Mouse (Mus musculus) liver, adult 2 months (tissue): ENCODE data around the gene Gja4. TPM values are rescaled to one million over a fixed set of nuclear protein-coding genes. Genes with fewer than 3 reads are reported as not detected.

Source experiments
- DNase-seq: peaks from one replicate; pipeline ENCODE4 v3.0.0-alpha.2; 2011; ENCODE audit warnings: low read depth, low spot score; ENCODE audit errors: extremely low read depth
- H3K27ac ChIP-seq: fragments of 200-500 bp; replicated peaks from 2 replicates; pipeline ENCODE4 v1.5.1; 2012; ENCODE audit warnings: low read depth, mild to moderate bottlenecking, control low read depth, inconsistent platforms, low read length; ENCODE audit not compliant: insufficient read depth
- H3K27me3 ChIP-seq: fragments of 200-500 bp; 2 replicates; pipeline ENCODE4 v1.6.1; 2012; ENCODE audit warnings: mild to moderate bottlenecking, moderate library complexity, low read length, inconsistent platforms; ENCODE audit not compliant: control insufficient read depth, insufficient read depth
- H3K36me3 ChIP-seq: fragments of 200-500 bp; 2 replicates; pipeline ENCODE4 v1.6.1; 2012; ENCODE audit warnings: low read length, inconsistent platforms; ENCODE audit not compliant: control insufficient read depth, insufficient read depth
- H3K4me1 ChIP-seq: fragments of 200-500 bp; 2 replicates; pipeline ENCODE4 v1.6.1; 2011; ENCODE audit warnings: low read length; ENCODE audit not compliant: control insufficient read depth, insufficient read depth
- H3K4me3 ChIP-seq: fragments of 200-500 bp; 2 replicates; pipeline ENCODE4 v1.5.1; 2011; ENCODE audit warnings: low read depth, mild to moderate bottlenecking, control low read depth, low read length, moderate library complexity; ENCODE audit not compliant: insufficient read depth
- H3K79me2 ChIP-seq: fragments of 200-500 bp; 2 replicates; pipeline ENCODE4 v1.6.1; 2012; ENCODE audit warnings: inconsistent platforms, mild to moderate bottlenecking, low read length, moderate library complexity; ENCODE audit not compliant: control insufficient read depth, insufficient read depth
- H3K9ac ChIP-seq: fragments of 200-500 bp; 2 replicates; pipeline ENCODE4 v1.6.1; 2012; ENCODE audit warnings: low read depth, mild to moderate bottlenecking, control low read depth, inconsistent platforms, low read length
- CTCF ChIP-seq: fragments of 200-500 bp; IDR thresholded peaks from 2 replicates; pipeline ENCODE4 v1.5.1; 2011; ENCODE audit warnings: low read depth, low read length, control low read depth
- POLR2A ChIP-seq: fragments of 200-500 bp; IDR thresholded peaks from 2 replicates; pipeline ENCODE4 v1.6.1; 2011; ENCODE audit warnings: low read length, control low read depth; ENCODE audit not compliant: insufficient read depth; ENCODE audit errors: extremely low read depth
- WGBS: fragments of 180-500 bp; shearing (Covaris S2); methylation state at CpG from one replicate; pipeline ENCODE4 v1.1.7; 2018; 5-methylcytosine and 5-hydroxymethylcytosine counted together
- polyA plus RNA-seq: library from polyadenylated mRNA; depleted of rRNA; stranded (reverse); fragments of >200 nt; gene quantifications from 2 replicates; pipeline ENCODE4 v1.2.3, GENCODE M21; 2012
- total RNA-seq: library from RNA; depleted of rRNA; stranded (reverse); fragments of >200 nt; gene quantifications from 2 replicates; pipeline ENCODE4 v1.2.3, GENCODE M21; 2014

The Gja4 gene
- total and polyA plus RNA-seq, 2 experiments, result 1.9 to 8.0 TPM

GRCm38 (mm10) chr4:127352594-127352993 is 38.8 kb upstream of the Gja4 start:
- H3K27me3 ChIP-seq, result no peaks in the 10 kb centered on the region
- H3K4me1 ChIP-seq, result no peaks in the 10 kb centered on the region
- no peaks in the 10 kb centered on the region for H3K79me2 ChIP-seq
- no peaks in the 10 kb centered on the region for H3K36me3 ChIP-seq
- H3K4me3 ChIP-seq, result no peak overlapping the region
- TF ChIP-seq POLR2A, result no peak
- TF ChIP-seq CTCF, result no peak
- H3K9ac ChIP-seq, result no peak overlapping the region
- DNase-seq, result no peak
- 12% methylated on average over 1 of the region's 1 CpGs for WGBS
- no peak overlapping the region for H3K27ac ChIP-seq

GRCm38 (mm10) chr4:127349560-127350300 is 35.9 kb upstream of the Gja4 start:
- H3K4me3 ChIP-seq, result no peak overlapping the region
- H3K27ac ChIP-seq, result no peak overlapping the region
- TF ChIP-seq CTCF (no peak), POLR2A (no peak)
- no peaks in the 10 kb centered on the region for H3K79me2 ChIP-seq
- H3K27me3 ChIP-seq, result no peaks in the 10 kb centered on the region
- DNase-seq, result no peak
- no peak overlapping the region for H3K9ac ChIP-seq
- no peaks in the 10 kb centered on the region for H3K36me3 ChIP-seq
- 38% methylated on average over 4 of the region's 4 CpGs for WGBS
- no peaks in the 10 kb centered on the region for H3K4me1 ChIP-seq

DNA sequence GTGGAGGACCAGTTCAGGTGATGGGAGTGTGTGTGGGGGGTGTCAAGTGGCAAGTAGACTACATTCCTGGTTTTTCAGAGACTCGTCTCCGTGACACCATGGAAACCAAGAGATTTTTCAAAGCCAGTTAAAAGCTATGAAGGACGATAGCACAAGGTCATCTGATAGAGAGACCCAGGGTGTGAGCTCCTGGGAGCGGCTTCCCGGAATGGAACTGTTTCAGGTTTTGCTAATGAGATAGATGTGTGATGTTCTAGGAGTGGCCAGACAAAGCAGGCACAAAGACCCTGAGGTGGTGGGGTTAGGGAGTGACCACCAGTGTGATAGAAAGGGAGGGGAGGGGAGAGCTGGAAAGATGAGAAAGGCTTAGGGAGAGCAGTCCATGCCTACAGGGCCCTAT is 31.2 kb upstream of the Gja4 start:
- H3K4me3 ChIP-seq, result no peak overlapping the region
- no peaks in the 10 kb centered on the region for H3K79me2 ChIP-seq
- H3K36me3 ChIP-seq, result no peaks in the 10 kb centered on the region
- H3K27ac ChIP-seq, result no peak overlapping the region
- 78% methylated on average over 5 of the region's 5 CpGs for WGBS
- no peaks in the 10 kb centered on the region for H3K4me1 ChIP-seq
- no peak for DNase-seq
- no peaks in the 10 kb centered on the region for H3K27me3 ChIP-seq
- TF ChIP-seq POLR2A, result no peak
- TF ChIP-seq CTCF, result no peak
- no peak overlapping the region for H3K9ac ChIP-seq

GRCm38 (mm10) chr4:127341372-127341771 is 27.5 kb upstream of the Gja4 start:
- TF ChIP-seq POLR2A (no peak), CTCF (no peak)
- Histone ChIP-seq H3K4me1 (no peaks in the 10 kb centered on the region), H3K9ac (no peak overlapping the region), H3K27ac (no peak overlapping the region), H3K4me3 (no peak overlapping the region), H3K79me2 (no peaks in the 10 kb centered on the region), H3K27me3 (no peaks in the 10 kb centered on the region), H3K36me3 (no peaks in the 10 kb centered on the region)
- DNase-seq, result no peak
- 53% methylated on average over 6 of the region's 6 CpGs for WGBS

DNA sequence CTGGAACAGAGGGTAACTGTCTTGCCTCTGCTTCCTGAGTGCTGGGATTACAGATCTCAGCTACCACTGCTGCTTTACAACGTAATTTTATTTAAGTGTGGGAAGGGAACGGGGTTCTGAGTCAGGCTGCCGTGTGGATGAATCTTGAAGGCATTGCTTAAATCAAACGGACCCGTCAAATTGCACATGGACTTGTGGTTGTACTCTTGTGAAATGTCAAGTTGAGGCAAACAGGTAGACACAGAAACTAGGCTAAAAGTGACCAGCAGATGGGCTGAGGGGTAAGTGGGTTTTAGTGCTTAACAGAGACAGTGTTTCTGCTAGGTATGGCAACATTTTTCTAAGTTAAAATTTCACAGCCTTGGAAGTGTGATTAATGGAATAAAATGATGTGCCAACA is 23.8 kb upstream of the Gja4 start:
- TF ChIP-seq CTCF (no peak), POLR2A (no peak)
- H3K4me1 ChIP-seq, result no peaks in the 10 kb centered on the region
- no peak overlapping the region for H3K4me3 ChIP-seq
- no peaks in the 10 kb centered on the region for H3K79me2 ChIP-seq
- DNase-seq, result no peak
- no peaks in the 10 kb centered on the region for H3K36me3 ChIP-seq
- H3K27ac ChIP-seq, result no peak overlapping the region
- H3K9ac ChIP-seq, result no peak overlapping the region
- H3K27me3 ChIP-seq, result no peaks in the 10 kb centered on the region
- 72% methylated on average over 5 of the region's 5 CpGs for WGBS

DNA sequence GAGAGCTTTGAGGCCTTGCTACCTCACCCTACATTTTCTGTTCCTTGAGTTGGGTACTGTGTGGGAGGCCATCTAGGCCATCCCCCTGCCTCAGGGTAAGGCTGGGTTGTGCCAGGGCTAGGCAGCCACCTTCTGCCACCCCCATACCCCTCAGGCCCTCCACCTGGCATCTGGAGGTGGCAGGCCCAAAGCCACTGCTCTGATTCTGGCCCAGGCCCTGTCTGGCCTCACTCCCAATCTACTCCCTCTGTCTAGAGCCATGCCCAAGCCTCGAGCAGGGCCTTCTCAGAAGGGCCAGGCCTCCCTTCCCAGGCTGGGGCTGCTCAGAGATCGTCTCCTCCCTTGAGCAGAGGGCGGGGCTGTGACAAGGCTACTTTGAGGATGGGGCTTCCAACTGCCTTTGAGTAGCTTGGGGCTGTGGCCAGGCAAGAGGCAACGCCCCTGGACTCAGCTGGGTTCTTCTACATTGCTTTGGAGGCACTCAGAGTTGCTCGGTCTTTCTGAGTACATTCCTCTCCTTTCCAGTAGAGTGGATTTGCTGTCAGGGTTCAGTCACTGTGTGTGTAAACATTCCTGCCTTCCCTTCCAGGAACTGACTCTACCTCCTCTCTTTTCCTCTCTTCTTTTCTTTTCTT is 21.1 kb upstream of the Gja4 start:
- H3K27me3 ChIP-seq, result peaks cover 2% of the 10 kb centered on the region; the same call in 1 of the 2 replicates
- H3K36me3 ChIP-seq, result no peaks in the 10 kb centered on the region

More for the DNA sequence above, 21.1 kb upstream of the Gja4 start:
- Histone ChIP-seq H3K4me1 (no peaks in the 10 kb centered on the region), H3K27ac (no peak overlapping the region), H3K4me3 (no peak overlapping the region), H3K79me2 (no peaks in the 10 kb centered on the region), H3K9ac (no peak overlapping the region)
- TF ChIP-seq CTCF (no peak), POLR2A (no peak)
- DNase-seq, result no peak
- 74% methylated on average over 5 of the region's 5 CpGs for WGBS
